Mouse (Mus musculus): ENCODE measurements at regions not wholly inside any gene's neighbourhood (a gene's known extent, or its start where the extent isn't known, plus 50 kb on each side); places are given as distances from the start of the nearest gene placed in this dataset.
A peak's percentile ranks its signal among the peaks of the same experiment; 100 is the strongest.

- Histone ChIP-seq H3K9me3 (no peaks in the 10 kb centered on the region), H3K4me2 (replicated peaks) (no peak overlapping the region), H3K9ac (replicated peaks) (no peak overlapping the region), H3K4me1 (peaks cover 10% of the 10 kb centered on the region; the same call in 1 of the 2 replicates), H3K27ac (replicated peaks) (no peak overlapping the region), H3K36me3 (no peaks in the 10 kb centered on the region), H3K27me3 (no peaks in the 10 kb centered on the region), H3K4me3 (no peak overlapping the region)
- no peak for ATAC-seq (replicated peaks)
- 29% methylated on average over 3 of the region's 3 CpGs for WGBS
Observed at GRCm38 (mm10) chr11:56442381-56442780, 401.6 kb upstream of the Nmur2 start.

DNA sequence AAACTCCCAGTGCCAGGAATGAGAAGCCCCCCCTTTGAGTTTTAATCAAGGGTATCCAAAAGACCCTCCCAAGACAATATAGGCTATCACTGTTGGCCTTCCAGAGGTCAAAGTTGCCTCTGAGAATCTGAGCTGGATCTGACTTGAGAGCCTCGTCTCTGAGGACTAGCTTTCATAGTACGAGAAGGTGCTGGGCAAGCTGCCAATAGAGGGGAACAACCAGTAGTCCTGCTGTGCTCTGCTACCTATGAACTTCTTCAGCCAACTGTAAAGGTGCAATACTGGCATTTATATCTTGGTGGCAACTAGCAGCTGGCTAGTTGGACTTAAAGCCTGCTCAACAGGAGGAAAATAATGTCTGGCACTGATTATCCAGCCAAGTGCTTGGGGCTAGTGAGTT lies 400.3 kb upstream of the Nmur2 start:
- Histone ChIP-seq H3K9me3 (no peaks in the 10 kb centered on the region), H3K4me2 (replicated peaks) (no peak overlapping the region), H3K36me3 (no peaks in the 10 kb centered on the region), H3K27me3 (no peaks in the 10 kb centered on the region), H3K4me3 (no peak overlapping the region), H3K9ac (replicated peaks) (no peak overlapping the region), H3K27ac (replicated peaks) (no peak overlapping the region), H3K4me1 (peaks cover 10% of the 10 kb centered on the region; the same call in 1 of the 2 replicates)
- WGBS, result 9% methylated on average over 2 of the region's 2 CpGs
- ATAC-seq (replicated peaks), result no peak

DNA sequence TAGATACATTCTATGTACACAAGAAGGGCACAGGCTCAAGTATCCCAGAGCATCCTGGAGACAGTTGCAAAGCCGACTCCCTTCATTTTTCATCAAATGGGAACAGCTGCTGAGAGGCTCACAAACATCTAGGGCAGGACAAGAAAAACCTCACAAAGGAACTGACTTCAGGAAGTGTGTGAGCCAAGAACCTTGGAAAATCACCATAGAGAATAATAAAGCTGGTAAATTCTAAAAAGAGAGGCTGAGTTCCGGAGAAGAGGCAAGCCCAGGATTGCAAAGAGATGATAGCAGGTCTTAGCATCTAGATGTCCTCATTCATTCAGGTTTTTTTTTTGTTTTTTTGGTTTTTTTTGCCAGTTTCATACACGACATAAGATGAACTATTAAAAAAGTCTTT lies 390.3 kb upstream of the Nmur2 start:
- Histone ChIP-seq H3K27ac (replicated peaks) (no peak overlapping the region), H3K9ac (replicated peaks) (no peak overlapping the region), H3K4me3 (no peak overlapping the region), H3K4me2 (replicated peaks) (no peak overlapping the region), H3K27me3 (no peaks in the 10 kb centered on the region), H3K9me3 (no peaks in the 10 kb centered on the region), H3K4me1 (no peaks in the 10 kb centered on the region), H3K36me3 (no peaks in the 10 kb centered on the region)
- no peak for ATAC-seq (replicated peaks)
- 86% methylated on average over 3 of the region's 3 CpGs for WGBS

DNA sequence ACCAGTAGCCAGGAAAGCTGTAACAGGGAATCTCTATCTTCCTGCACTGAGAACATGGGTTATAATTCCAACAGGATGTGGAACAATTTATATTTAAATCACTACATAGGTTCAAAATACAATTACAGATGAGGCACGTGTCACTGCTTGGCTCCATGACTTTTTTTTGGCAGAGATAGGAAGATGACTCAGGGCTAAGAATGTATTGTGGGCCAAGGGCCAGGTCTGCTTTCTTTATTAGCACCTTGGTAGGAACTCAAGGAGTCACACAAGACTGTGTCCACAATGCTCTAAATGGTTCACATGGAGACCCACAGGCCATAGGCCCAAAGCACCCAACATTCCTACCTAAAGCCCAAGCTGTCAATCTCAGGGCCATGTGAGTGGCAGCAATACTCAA lies 344.0 kb upstream of the Nmur2 start:
- ATAC-seq (replicated peaks), result no peak

DNA sequence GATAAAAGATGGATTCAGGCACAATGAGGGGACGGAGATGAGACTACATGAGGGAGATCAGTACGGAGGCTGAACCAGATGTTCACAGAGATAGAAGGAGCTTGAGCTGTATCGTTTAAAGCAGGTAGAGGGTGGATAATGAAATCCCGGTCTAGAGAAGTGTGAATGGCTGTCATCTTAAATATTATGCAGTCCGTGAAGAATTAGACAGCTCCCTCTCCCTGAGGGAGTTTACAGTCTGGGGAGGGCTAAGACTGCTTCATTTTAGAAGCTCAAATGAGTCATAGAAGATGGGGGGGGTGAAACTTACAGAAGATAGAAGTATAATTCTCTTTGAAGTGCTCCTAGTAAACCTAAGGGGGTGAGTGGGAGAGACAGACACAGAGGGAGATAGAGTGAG lies 336.7 kb upstream of the Nmur2 start:
- Histone ChIP-seq H3K27me3 (no peaks in the 10 kb centered on the region), H3K4me3 (no peak overlapping the region), H3K4me2 (replicated peaks) (no peak overlapping the region), H3K36me3 (no peaks in the 10 kb centered on the region), H3K9ac (replicated peaks) (no peak overlapping the region), H3K9me3 (no peaks in the 10 kb centered on the region), H3K4me1 (no peaks in the 10 kb centered on the region), H3K27ac (replicated peaks) (no peak overlapping the region)
- no peak; the same call in 1 of the 2 replicates for ATAC-seq (replicated peaks)
- WGBS, result 77% methylated on average over 5 of the region's 5 CpGs

More for the DNA sequence above, 344.0 kb upstream of the Nmur2 start:
- no peak overlapping the region for H3K9ac ChIP-seq (replicated peaks)
- H3K4me3 ChIP-seq, result no peak overlapping the region
- no peaks in the 10 kb centered on the region for H3K27me3 ChIP-seq
- H3K27ac ChIP-seq (replicated peaks), result no peak overlapping the region
- no peaks in the 10 kb centered on the region for H3K9me3 ChIP-seq
- 76% methylated on average over 1 of the region's 1 CpGs for WGBS
- H3K4me1 ChIP-seq, result no peaks in the 10 kb centered on the region
- H3K36me3 ChIP-seq, result no peaks in the 10 kb centered on the region
- H3K4me2 ChIP-seq (replicated peaks), result no peak overlapping the region

DNA sequence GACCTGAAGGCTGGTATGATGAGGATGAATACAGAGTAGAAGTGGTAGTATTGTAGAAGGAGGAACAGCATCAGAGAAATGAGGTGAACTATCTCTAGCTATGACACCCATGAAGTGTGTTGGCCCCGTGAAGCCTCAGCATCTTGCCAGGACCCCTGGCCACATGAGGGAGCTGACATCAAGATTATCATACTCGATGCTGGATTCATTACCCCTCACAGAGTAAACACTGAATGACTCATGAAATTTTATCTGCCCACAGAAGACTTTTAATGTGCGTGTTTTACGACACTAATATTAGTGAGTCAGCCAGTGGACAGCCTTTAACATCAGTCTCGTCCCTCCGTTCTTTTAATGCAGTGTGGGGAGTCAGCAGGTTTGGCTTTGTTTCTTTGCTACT lies 333.5 kb upstream of the Nmur2 start:
- ATAC-seq (replicated peaks), result no peak
- Histone ChIP-seq H3K36me3 (no peaks in the 10 kb centered on the region), H3K9me3 (no peaks in the 10 kb centered on the region), H3K4me1 (no peaks in the 10 kb centered on the region), H3K27ac (replicated peaks) (no peak overlapping the region), H3K4me2 (replicated peaks) (no peak overlapping the region), H3K4me3 (no peak overlapping the region), H3K9ac (replicated peaks) (no peak overlapping the region), H3K27me3 (no peaks in the 10 kb centered on the region)
- WGBS, result 76% methylated on average over 6 of the region's 6 CpGs

DNA sequence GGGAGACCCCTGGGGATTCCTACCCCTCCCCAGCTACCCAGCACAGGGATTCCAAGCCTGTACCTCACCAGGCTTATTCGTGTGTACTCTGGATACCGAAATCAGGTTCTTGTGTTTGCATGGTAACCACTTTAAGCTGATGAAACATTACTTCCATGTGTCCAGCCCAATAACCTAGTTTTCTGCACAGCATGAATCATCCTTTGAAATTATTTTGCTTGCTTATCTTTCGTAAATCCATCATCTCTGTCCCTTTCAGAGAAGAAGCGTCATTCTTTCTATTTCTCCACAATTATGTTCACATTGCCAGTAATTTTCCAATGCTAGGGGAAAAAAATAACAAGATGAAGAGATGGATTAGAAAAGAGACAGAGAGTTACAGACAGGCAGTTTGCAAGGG lies 332.8 kb upstream of the Nmur2 start:
- H3K4me2 ChIP-seq (replicated peaks), result no peak overlapping the region
- H3K4me3 ChIP-seq, result no peak overlapping the region
- 84% methylated on average over 4 of the region's 4 CpGs for WGBS

DNA sequence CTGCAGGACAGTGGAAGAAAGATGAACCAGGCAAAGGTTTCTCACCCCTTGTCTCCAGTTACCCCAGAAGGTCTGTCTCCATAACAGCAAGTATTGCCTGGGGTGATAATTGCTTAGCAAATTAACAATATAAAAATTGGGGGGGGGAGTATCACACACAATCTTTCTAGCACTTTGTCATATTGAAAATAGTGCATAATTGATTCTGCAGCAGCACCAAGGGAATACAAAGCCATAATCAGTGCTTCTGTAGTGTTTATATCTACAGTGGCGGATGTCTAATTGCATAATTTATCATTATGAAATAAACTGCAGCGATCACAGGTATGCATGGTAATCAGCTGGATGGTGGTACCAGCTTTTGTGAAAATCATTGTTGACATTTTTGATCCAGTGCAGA lies 316.9 kb upstream of the Nmur2 start:
- no peak for ATAC-seq (replicated peaks)
- 65% methylated on average over 2 of the region's 2 CpGs for WGBS
- no peak overlapping the region for H3K4me2 ChIP-seq (replicated peaks)
- H3K4me3 ChIP-seq, result no peak overlapping the region
- H3K4me1 ChIP-seq, result no peaks in the 10 kb centered on the region
- no peaks in the 10 kb centered on the region for H3K36me3 ChIP-seq
- no peak overlapping the region for H3K9ac ChIP-seq (replicated peaks)
- no peak overlapping the region for H3K27ac ChIP-seq (replicated peaks)
- H3K9me3 ChIP-seq, result no peaks in the 10 kb centered on the region
- H3K27me3 ChIP-seq, result no peaks in the 10 kb centered on the region

More for the DNA sequence above, 332.8 kb upstream of the Nmur2 start:
- Histone ChIP-seq H3K9me3 (no peaks in the 10 kb centered on the region), H3K27ac (replicated peaks) (no peak overlapping the region), H3K36me3 (no peaks in the 10 kb centered on the region), H3K4me1 (no peaks in the 10 kb centered on the region), H3K27me3 (no peaks in the 10 kb centered on the region), H3K9ac (replicated peaks) (no peak overlapping the region)
- no peak for ATAC-seq (replicated peaks)

- WGBS, result 51% methylated on average over 7 of the region's 7 CpGs
- H3K4me2 ChIP-seq (replicated peaks), result no peak overlapping the region
- peak; percentile 53; the same call in 1 of the 2 replicates for ATAC-seq (replicated peaks)
Observed at GRCm38 (mm10) chr11:56351798-56352366, 311.1 kb upstream of the Nmur2 start.

GRCm38 (mm10) chr11:56351231-56351630 lies 310.4 kb upstream of the Nmur2 start:
- Histone ChIP-seq H3K36me3 (no peaks in the 10 kb centered on the region), H3K4me1 (no peaks in the 10 kb centered on the region), H3K9me3 (no peaks in the 10 kb centered on the region), H3K27me3 (no peaks in the 10 kb centered on the region), H3K9ac (replicated peaks) (no peak overlapping the region), H3K27ac (replicated peaks) (peak overlapping the region; percentile 62), H3K4me2 (replicated peaks) (no peak overlapping the region), H3K4me3 (no peak overlapping the region)
- no peak for ATAC-seq (replicated peaks)
- 96% methylated on average over 1 of the region's 1 CpGs for WGBS

More at GRCm38 (mm10) chr11:56351798-56352366, 311.1 kb upstream of the Nmur2 start:
- H3K4me3 ChIP-seq, result no peak overlapping the region
- H3K27ac ChIP-seq (replicated peaks), result peak overlapping the region; percentile 62
- no peaks in the 10 kb centered on the region for H3K4me1 ChIP-seq
- no peaks in the 10 kb centered on the region for H3K27me3 ChIP-seq
- no peaks in the 10 kb centered on the region for H3K9me3 ChIP-seq
- no peaks in the 10 kb centered on the region for H3K36me3 ChIP-seq
- H3K9ac ChIP-seq (replicated peaks), result no peak overlapping the region

DNA sequence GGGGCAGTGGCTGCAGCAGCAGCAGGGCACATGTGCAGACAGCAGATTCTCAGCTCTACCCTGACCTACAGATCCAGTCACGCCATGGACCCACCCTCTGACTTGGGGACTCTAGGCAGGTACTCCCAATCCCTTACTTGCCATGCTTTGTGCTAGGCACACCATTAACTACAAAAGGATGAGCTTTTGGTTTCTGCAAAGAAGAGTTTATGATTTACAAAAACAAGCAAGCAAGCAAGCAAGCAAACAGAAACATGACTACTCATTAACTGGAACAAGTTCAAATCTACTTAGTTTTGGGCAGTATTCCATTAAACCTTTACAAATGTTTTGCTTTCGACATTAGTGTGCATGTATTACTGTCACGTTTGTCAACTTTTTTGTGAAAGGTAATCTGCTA lies 309.0 kb upstream of the Nmur2 start:
- no peaks in the 10 kb centered on the region for H3K4me1 ChIP-seq
- H3K4me2 ChIP-seq (replicated peaks), result no peak overlapping the region
- H3K9me3 ChIP-seq, result no peaks in the 10 kb centered on the region
- no peak overlapping the region for H3K9ac ChIP-seq (replicated peaks)
- WGBS, result 82% methylated on average over 3 of the region's 3 CpGs
- H3K36me3 ChIP-seq, result no peaks in the 10 kb centered on the region
- no peaks in the 10 kb centered on the region for H3K27me3 ChIP-seq
- no peak overlapping the region for H3K4me3 ChIP-seq
- H3K27ac ChIP-seq (replicated peaks), result no peak overlapping the region
- no peak for ATAC-seq (replicated peaks)

GRCm38 (mm10) chr11:56348408-56348807 lies 307.6 kb upstream of the Nmur2 start:
- Histone ChIP-seq H3K36me3 (no peaks in the 10 kb centered on the region), H3K27ac (replicated peaks) (no peak overlapping the region), H3K4me1 (no peaks in the 10 kb centered on the region), H3K4me3 (no peak overlapping the region), H3K4me2 (replicated peaks) (no peak overlapping the region), H3K9me3 (no peaks in the 10 kb centered on the region), H3K27me3 (no peaks in the 10 kb centered on the region), H3K9ac (replicated peaks) (no peak overlapping the region)
- no peak for ATAC-seq (replicated peaks)
- WGBS, result 91% methylated on average over 5 of the region's 5 CpGs

DNA sequence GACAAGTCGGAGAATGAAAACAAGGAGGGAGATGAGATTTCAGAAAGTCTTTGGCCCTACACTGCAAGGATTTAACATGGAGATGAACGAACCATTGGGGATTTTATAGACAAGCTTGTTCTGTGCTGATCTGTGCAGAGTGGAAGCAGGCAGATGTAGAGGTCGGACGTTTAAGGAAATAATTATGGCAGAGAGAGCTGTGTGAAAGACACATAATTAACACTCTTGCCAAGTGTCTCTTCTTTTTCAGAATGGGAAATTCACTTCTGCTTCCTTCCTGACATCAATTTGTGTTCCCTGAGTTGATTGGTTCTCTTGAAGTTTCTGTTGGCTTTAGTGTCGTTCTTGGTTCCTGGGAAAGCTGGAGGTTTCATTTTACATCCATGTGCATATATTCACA lies 302.3 kb upstream of the Nmur2 start:
- 0 out of 2 replicates have a peak, but pooled peaks have one; percentile 32 for ATAC-seq (replicated peaks)
- Histone ChIP-seq H3K36me3 (no peaks in the 10 kb centered on the region), H3K27ac (replicated peaks) (no peak overlapping the region), H3K4me3 (no peak overlapping the region), H3K4me1 (no peaks in the 10 kb centered on the region), H3K27me3 (no peaks in the 10 kb centered on the region), H3K4me2 (replicated peaks) (no peak overlapping the region), H3K9me3 (no peaks in the 10 kb centered on the region), H3K9ac (replicated peaks) (no peak overlapping the region)
- WGBS, result 53% methylated on average over 5 of the region's 5 CpGs
